Mouse (Mus musculus): ENCODE measurements around the gene Lrrc63.

Lrrc63 gene

DNA sequence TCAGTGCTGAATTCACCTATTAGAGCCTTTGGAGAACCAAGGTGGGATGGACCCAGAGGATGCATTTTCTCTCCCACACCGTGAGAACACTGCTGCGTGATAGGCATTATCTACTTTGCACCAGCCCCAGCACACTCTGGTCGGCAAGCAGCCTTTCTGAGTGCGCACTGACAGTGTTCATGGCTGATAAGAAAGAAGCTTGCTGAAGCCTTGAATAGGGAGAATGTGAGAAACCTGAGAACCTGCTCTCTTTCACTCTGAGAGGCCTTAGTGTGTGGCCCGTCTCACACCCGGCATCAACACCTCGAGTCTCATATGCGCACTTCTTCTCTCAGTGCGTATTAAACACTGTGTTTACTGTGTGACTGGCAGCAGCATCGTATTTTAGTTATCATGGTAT lies 7.8 kb upstream of the Lrrc63 start:
- DNase-seq (ENCODE audit: low read depth, low spot score) = no peak

DNA sequence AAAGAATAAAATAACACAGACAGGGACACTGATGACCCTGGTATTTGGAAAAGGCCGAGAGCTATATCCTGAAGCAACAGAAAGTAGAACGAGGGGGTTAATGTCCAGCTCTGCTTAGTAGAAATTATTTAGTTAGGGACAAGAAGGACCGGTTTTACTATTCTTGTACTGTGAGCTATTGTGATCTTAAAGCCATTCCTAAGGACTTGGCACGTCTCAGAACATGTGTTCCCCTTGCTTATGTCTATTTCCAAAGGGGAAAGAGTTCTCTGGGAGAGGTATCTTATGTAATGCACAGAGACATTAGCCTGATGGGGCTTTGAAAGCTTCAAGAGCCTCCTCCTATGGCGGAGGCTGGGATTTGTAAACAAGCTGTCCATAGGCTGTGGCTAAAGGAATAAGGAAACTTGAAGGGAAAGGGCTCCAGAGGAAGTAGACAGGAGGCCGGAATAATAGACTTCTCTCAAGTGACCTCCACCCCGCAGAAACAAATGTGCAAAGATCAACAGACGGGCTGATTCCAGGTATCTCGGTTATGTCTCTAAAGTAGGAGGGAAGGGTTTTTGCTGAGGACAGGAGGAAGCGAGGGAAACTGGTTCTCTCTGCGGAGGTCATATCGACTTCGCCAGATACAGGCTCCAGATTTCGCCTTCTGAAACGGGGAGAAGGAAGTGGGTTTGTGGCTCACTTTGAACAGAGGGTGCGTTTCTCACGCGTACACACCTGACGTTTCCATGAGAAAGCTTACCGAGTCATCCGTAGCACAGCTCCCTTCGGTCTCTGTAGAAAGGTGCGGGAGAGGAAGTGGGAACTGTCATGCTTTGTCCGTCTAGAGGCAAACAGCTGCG lies 5.7 kb upstream of the Lrrc63 start:
- no peak for DNase-seq (ENCODE audit: low read depth, low spot score)

DNA sequence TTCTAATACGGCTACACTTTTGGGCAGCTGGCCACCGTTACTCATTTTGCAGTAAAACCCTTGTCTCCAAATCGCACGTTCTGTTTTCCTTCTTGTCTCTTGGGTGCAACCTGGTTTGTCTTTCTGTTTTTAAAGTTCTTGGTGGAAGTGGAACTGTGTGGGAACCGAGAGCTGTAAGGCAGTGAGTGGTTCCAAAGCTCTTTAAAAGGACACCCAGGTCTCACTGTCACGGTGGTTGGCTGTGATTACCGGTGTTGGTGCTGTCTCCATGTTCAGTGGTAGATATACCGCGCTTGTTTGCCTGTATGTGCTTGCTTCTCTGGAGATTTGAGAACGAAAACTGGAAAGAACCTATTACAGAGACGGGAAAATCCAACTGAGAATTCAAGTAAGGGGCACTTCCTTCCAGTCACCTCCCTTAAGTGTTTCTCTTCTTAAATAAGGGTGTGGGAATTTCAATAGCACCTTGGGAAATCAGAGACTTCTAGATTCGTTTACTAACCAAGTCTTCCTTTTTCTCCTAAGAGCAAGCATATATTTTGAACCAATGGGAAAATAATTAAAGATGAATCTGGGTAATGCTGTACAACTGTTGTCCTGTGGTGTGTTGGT lies 749 bp upstream of the Lrrc63 start:
- no peak for DNase-seq (ENCODE audit: low read depth, low spot score)

DNA sequence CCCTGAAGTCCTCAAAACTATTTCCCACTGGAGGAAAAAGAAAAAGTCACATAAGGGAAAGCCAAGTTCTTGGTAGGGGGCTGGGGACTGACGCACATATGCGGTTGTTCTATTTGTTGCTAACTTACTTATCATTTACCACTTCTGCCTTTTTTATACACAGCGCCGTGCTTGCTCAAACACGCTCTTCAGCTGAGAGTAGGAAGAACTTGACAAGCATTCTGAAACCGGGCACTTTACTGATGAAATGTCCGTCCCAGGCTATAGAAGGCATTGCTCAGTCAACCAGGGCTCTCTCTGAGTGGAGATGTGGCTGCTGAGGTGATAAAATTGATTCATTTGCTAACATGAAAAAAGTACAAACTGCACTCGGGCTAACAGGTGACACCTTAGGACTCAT lies 9.0 kb downstream of the Lrrc63 start:
- no peak for DNase-seq (ENCODE audit: low read depth, low spot score)

DNA sequence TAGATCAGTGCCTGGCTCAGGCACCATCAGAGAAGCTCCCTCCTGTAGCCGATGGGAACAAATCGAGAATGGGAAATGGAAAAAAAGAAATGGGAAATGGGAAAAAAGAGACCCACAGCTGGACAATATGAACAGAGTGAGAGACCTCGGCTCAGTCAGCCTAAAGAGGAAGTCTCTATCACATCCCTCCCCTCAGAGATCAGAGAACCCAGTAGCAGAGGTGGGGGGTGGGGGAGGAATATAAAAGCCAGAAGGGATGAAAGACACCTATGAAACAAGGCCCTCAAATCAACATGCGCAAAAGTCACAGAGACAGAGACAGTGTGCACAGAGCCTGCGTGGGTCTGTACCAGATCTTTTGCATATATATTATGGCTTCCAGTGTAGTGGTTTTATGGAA lies 27.7 kb downstream of the Lrrc63 start:
- no peak for DNase-seq (ENCODE audit: low read depth, low spot score)

DNA sequence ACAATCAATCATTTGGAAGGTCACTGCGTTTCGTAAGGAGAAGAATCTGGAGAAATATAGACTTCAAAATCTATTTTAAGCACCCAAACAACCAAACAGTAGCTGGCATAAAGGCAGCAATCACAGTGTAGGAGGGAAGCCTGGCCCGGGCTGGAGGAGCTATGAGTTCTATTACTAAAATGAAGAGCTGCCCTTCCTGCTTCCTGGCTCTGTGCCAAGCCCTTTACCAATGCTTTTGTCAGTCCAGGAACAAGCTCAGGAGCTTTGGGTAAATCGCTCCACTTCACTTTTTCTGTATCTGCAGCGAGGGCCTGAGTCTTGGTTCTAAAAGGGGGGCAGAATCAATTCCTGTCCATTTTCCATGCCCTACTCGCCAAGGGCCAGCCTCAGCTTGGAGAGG lies 52.7 kb downstream of the Lrrc63 start:
- DNase-seq (ENCODE audit: low read depth, low spot score) = no peak

DNA sequence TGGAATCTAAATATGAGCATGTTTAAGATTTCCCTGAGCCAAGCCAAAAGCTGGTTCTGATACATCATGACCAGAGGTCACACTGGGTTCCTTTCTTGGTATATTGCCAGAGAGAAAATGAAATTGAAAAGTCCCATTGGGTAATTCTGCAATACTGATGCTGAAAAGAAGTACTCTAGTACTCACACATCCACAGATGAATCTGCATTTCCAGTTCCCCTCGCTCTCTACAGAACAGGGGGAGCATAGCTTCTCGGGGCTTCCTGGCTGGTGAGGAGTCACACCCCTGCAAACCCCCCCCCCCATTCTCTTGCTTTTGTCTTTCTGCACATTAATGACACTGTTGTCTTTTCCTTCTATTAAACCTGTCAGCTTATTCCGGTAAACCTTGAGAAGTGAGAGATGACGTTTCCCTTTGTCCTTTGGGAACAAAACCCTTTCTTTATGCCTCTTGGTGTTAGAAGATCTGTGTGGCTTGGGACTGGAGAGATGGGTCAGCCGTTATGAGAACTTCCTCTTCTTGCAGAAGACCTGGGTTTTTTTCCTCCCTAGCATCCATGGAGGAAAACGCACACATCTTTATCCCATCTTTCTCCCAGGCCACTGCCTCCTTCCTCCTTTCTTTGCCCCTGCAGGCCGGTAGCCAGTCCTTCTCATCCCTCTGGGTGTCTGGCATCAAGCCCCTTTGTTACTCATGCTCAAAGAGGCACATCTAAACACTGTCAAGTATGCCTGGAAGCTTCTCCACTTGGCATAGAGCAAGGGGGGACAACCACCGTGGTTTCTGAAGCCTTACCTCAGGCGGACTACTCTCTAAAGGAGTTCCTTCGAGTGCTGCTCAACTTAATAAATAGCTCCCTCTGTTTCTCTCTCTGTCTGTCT lies 55.1 kb downstream of the Lrrc63 start:
- no peak for DNase-seq (ENCODE audit: low read depth, low spot score)

DNA sequence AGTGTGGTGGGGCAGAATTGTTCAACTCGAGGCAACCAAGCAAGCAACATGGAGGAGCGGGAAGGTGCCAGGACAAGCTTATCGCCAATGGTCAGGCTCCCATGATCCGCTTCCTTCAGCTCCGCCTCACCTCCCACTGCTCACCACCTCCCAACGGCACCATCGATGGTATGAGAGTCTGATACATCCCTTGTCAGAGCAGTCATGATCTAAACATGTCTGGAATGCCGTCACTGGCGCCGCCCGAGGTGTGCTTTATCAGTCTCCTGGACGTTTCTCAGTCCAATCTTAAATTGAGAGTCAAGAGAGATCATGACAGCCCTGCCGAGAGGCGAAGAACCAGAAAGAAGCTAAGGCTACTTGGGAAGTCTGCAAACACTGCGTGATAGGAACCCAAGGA lies 59.6 kb downstream of the Lrrc63 start:
- DNase-seq (ENCODE audit: low read depth, low spot score) = no peak

DNA sequence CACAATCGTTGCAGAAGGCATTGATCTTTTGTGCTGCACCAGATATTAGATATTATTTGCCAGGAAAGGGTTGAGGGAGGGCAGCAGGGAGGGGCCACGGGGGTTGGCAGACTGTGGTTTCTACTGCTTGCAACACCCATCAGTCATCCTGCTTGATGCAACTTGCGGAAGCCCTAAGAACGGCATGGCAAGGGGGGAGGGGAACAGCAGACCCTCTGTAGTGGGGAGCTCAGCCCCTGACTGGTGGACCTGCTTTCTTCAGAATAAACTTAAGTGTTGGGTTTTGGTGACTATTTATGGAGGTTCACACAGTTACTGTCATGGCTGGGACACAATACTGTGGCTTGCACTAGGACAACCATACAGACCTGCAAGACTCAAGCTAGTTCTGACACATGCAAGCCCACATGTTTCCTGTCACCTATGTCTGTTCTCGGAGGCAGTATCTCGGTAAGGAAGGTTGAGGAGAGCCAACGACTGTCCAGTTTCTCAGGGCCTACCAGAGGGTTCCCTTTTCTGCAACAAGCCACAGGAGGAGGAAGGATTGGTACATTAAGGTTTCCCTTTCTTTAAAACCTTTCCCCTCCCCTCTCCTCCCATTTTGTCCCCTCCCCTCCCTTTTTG lies 61.2 kb downstream of the Lrrc63 start:
- DNase-seq (ENCODE audit: low read depth, low spot score) = no peak

DNA sequence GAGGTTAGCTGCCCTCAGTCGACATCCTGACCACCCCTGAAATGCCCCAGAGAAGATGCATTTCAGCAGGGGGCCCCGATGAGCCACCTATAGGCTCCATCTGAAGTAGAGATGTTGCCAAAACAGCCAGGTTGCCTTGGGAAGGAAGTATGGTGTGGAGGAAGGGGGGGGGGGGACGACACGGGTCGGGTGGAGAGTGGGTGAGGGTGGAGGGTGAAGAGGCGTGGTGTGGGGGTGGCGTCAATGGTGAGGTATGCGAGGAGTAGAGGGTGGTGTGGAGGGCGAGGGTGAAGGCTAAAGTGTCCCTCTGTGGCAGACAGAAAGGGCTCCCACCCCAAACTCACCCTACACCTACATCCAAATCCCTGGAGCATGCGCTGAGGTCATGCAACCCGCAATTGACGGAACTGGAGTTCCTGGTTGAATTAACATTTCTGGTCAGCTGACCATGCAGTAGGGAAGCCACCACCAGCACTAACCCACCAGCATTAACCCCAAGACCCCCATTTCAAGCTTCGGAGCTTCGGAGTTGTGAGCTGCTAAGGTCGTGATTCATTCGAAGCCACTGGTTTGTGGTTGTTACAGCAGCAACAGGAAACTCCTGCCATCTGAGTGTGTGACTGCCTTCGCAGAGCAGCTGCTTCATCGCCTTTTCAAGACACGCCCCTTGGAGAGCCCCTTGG lies 62.1 kb downstream of the Lrrc63 start:
- DNase-seq (ENCODE audit: low read depth, low spot score) = no peak

DNA sequence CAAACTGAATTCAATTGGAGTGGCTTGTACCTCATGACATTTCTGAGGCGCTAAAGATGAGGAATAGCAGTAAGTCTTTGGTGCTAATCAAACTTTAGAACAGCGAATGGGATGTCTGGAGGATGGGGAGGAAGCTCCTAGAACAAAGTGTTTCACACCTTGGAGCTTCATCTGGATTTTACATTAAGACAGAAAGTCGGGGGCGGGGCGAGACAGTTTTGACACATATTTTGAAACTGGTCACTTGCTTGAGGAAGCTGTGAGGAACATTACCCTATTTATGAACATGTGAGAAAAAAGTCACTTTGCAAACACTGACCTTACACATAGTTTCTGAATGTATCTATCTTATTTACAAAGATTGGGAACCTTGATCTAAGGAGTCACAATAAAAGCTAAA lies 65.5 kb downstream of the Lrrc63 start:
- no peak for DNase-seq (ENCODE audit: low read depth, low spot score)

DNA sequence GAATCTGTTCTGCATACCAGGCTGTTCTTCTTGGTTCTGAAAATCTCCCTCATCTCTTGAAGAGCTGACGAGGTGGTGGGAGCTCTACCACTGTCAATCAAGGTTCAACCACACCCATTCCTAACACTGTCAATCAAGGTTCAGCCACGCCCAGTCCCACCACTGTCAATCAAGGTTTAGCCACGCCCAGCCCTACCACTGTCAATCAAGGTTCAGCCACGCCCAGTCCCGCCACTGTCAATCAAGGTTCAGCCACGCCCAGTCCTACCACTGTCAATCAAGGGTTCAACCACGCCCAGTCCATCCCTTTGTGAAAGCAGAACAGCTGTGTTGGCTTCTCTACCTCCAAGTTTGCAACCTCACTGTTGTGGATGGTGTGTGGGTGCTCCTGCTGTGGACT lies 66.2 kb downstream of the Lrrc63 start:
- DNase-seq (ENCODE audit: low read depth, low spot score) = no peak

DNA sequence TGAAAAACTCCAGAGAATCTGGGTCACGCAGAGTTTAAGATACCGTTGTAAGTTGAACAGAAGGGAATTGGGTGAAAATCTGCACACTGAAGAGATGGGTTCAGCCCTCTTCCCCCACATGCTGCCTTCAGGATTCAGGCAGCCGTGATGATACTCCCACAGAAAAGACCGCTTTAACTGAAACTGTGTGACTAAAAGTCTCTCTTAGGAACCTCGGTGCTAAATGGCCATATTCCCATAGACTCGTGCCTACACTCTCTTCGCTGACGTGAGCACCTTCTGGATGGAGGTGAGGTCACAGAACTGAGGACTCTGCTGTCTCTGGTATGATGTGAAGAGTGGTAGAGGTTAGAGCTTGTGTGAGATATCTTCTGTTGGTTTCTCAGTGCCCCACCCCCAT lies 66.7 kb downstream of the Lrrc63 start:
- no peak for DNase-seq (ENCODE audit: low read depth, low spot score)

DNA sequence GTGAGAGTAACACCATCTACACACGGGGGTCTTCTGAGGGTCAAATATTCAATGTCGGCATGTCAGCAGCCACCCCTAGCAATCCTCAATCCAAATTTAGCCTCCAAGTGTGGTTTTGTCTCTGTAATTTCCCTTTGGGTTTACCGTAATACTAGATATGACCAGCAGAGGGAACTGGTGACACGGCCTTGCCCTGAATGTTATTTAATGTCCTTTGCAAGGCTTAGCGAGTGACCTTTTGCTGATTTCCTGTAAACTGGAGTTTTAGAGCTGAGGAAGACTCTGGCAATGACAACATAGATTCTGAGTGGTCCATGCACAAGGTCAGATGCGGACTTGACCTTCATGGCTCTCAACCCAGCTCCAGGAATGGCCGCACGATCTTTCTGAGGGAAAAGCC lies 70.1 kb downstream of the Lrrc63 start:
- DNase-seq (ENCODE audit: low read depth, low spot score) = peak; percentile 28

DNA sequence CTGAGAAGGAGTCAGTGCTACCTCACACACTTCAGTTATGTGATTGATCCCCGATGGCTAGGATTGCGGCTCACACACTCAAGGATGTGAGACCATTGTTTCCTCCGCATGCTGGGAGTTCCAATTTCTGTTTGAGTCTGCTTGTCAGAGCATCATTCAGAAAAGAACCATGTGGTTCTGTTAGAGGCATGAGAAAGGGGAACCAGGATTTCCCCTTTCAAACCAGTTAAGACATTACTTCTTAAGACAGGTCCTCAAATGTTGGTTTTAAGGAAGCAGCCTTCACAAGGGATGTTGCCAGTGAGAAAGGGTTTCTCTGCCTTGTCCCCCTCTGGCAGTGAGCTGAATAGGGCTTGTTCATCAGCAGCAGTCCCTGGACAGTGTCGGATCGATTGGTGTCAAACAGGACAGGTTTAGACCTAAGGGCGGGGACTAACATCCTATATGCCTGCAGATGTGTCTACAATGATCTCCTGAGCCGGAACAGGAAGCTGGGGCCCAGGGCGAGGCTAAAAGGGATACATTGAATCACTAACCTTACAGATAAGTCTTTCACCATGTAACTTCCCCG lies 73.7 kb downstream of the Lrrc63 start:
- DNase-seq (ENCODE audit: low read depth, low spot score) = no peak

DNA sequence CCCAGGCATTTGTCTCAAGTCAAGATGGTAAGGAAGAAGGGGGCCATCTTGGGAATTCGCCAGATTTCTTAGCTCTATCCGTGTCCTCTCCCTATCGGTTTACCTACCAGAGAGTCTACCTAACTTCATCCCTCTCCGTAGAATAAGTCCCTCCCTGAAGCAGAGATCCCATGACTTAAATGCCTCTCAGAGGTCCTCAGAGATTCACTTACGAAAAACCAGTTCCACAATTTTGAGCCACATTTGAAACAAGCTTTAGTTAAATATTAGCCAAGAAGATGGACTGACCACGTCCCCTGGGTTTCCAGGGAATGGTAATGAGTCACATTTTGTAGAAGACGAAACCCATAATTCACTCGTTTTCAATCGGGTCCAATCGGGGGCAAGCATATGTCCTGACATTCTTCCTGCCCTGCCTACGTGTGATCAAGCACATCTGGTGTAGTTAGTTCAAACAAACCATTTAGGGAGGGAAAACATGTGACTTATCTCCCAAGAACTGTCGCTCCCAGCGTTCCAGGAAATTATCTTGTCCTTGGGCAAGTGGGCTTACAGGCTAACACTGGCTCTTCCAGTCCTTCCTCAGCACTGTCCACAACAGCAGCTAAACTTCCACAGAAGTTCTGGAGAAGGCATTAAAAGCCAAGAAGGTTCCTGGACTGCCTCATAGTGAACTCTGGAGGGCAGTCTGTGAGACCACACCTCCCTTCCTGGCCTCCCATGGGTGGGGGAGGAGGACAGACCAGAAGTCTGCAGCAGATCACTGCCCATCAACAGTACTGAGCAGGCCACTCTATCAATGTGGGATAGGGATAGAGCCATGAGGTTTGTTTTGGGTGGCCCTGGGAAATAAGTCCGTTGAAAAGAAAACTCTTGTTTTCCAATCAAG lies 76.0 kb downstream of the Lrrc63 start:
- no peak for DNase-seq (ENCODE audit: low read depth, low spot score)

DNA sequence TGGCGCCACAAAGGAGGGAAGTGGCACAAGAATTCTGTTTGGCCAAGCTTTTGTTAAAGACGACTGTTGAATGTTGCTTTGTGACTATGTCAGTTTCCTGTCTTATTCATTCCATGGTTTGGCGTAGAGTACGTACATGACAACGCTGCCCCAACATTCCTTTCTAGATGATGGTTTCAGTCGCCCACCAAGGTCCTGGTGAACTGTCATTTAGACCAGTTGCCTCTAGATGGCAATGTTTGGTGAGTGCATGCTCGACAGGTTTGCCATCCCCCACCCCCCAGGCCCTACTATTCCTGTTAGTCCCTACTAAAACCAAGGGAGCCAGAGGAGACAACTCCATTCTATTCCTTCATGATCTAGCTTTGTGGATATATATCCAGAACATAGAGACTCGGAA lies 78.2 kb downstream of the Lrrc63 start:
- DNase-seq (ENCODE audit: low read depth, low spot score) = no peak

DNA sequence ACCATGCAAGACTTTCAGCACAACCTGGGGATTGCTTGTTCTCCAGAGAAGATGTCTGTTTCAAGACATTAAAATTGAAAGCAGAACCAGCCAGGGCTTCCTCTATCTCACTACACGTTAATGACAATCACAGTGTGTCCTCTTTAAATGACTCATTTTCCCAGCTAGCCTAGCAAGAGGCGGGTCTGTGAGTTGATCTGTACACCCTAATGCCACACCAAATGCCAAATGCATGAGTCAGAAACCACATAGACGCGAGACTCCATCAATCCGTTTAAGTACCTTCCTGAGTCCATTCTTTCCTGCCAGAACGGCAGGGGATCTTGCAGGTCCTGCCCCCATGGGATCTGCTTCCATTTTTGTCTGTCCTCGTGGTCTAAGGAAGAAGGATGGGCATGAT lies 85.5 kb downstream of the Lrrc63 start:
- no peak for DNase-seq (ENCODE audit: low read depth, low spot score)

DNA sequence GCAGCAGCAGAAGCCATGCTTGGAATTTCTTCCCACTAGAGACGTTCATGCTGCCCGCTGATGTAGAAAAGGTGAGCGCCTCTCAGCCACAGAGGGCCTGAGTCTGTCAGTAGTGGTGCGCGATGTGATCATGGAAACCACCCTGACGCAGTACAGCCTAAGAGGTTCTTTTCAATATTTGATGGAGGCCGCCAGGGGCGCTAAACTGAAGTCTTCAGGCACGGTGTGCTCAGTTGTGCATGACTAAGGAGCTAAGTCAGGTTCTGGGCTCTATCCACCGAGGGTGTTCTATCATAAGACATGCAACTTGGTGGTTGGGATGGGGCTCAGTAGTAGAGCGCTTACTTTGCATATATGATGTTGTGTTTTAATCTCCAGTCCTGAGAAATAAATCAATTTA lies 95.2 kb downstream of the Lrrc63 start:
- no peak for DNase-seq (ENCODE audit: low read depth, low spot score)
